Mouse (Mus musculus): ENCODE results near the gene Cars2. TPM values are rescaled to one million over a fixed set of nuclear protein-coding genes. Genes with fewer than 3 reads are reported as not detected.

The Cars2 gene
- polyA plus RNA-seq, 1 experiment from 2014 or later, result 24.5 TPM

- Histone ChIP-seq H3K27ac (ENCODE audit: low read length) (no peak overlapping the region), H3K9ac (ENCODE audit: low read length) (no peak overlapping the region), H3K4me1 (replicated peaks; ENCODE audit: control insufficient read depth, insufficient read depth, low read length) (no peaks in the 10 kb centered on the region), H3K36me3 (ENCODE audit: control insufficient read depth, insufficient read depth, low read length) (peaks cover 4% of the 10 kb centered on the region; the same call in 1 of the 2 replicates), H3K4me2 (ENCODE audit: low read depth, low read length) (no peak overlapping the region), H3K27me3 (ENCODE audit: control insufficient read depth, insufficient read depth, low read depth, low read length) (no peaks in the 10 kb centered on the region), H3K9me3 (ENCODE audit: control insufficient read depth, low read length) (no peaks in the 10 kb centered on the region), H3K4me3 (ENCODE audit: low read length) (no peak overlapping the region)
- no peak for ATAC-seq (ENCODE audit: low read depth)
- 65% methylated on average over 3 of the region's 3 CpGs for WGBS
Measured at GRCm38 (mm10) chr8:11523331-11523730, 27.3 kb downstream of the Cars2 start.

GRCm38 (mm10) chr8:11518676-11519075 is 31.9 kb downstream of the Cars2 start:
- Histone ChIP-seq H3K4me2 (ENCODE audit: low read depth, low read length) (no peak overlapping the region), H3K27me3 (ENCODE audit: control insufficient read depth, insufficient read depth, low read depth, low read length) (no peaks in the 10 kb centered on the region), H3K4me1 (replicated peaks; ENCODE audit: control insufficient read depth, insufficient read depth, low read length) (no peaks in the 10 kb centered on the region), H3K27ac (ENCODE audit: low read length) (peak overlapping the region; percentile 47; the same call in 1 of the 2 replicates), H3K9ac (ENCODE audit: low read length) (no peak overlapping the region), H3K9me3 (ENCODE audit: control insufficient read depth, low read length) (no peaks in the 10 kb centered on the region), H3K36me3 (ENCODE audit: control insufficient read depth, insufficient read depth, low read length) (peaks cover 7% of the 10 kb centered on the region), H3K4me3 (ENCODE audit: low read length) (no peak overlapping the region)
- ATAC-seq (ENCODE audit: low read depth), result no peak
- 78% methylated on average over 11 of the region's 11 CpGs for WGBS

- H3K36me3 ChIP-seq (ENCODE audit: control insufficient read depth, insufficient read depth, low read length), result peaks cover 7% of the 10 kb centered on the region
- WGBS, result 77% methylated on average over 6 of the region's 6 CpGs
- no peaks in the 10 kb centered on the region for H3K27me3 ChIP-seq (ENCODE audit: control insufficient read depth, insufficient read depth, low read depth, low read length)
Measured at GRCm38 (mm10) chr8:11518056-11518396, 32.6 kb downstream of the Cars2 start.

GRCm38 (mm10) chr8:11517366-11518055 is 33.1 kb downstream of the Cars2 start:
- Histone ChIP-seq H3K36me3 (ENCODE audit: control insufficient read depth, insufficient read depth, low read length) (peaks cover 10% of the 10 kb centered on the region), H3K4me1 (replicated peaks; ENCODE audit: control insufficient read depth, insufficient read depth, low read length) (no peaks in the 10 kb centered on the region), H3K27me3 (ENCODE audit: control insufficient read depth, insufficient read depth, low read depth, low read length) (no peaks in the 10 kb centered on the region), H3K27ac (ENCODE audit: low read length) (peak overlapping the region; percentile 11), H3K4me3 (ENCODE audit: low read length) (no peak overlapping the region), H3K4me2 (ENCODE audit: low read depth, low read length) (no peak overlapping the region), H3K9ac (ENCODE audit: low read length) (no peak overlapping the region), H3K9me3 (ENCODE audit: control insufficient read depth, low read length) (no peaks in the 10 kb centered on the region)
- 72% methylated on average over 16 of the region's 16 CpGs for WGBS
- ATAC-seq (ENCODE audit: low read depth), result peak; percentile 58

More at GRCm38 (mm10) chr8:11518056-11518396, 32.6 kb downstream of the Cars2 start:
- Histone ChIP-seq H3K4me3 (ENCODE audit: low read length) (no peak overlapping the region), H3K9ac (ENCODE audit: low read length) (no peak overlapping the region), H3K27ac (ENCODE audit: low read length) (no peak overlapping the region), H3K9me3 (ENCODE audit: control insufficient read depth, low read length) (no peaks in the 10 kb centered on the region), H3K4me2 (ENCODE audit: low read depth, low read length) (no peak overlapping the region), H3K4me1 (replicated peaks; ENCODE audit: control insufficient read depth, insufficient read depth, low read length) (no peaks in the 10 kb centered on the region)
- peak; percentile 77 for ATAC-seq (ENCODE audit: low read depth)

GRCm38 (mm10) chr8:11516292-11516691 is 34.3 kb downstream of the Cars2 start:
- no peak overlapping the region for H3K4me3 ChIP-seq (ENCODE audit: low read length)
- H3K36me3 ChIP-seq (ENCODE audit: control insufficient read depth, insufficient read depth, low read length), result peaks cover 19% of the 10 kb centered on the region
- no peak overlapping the region for H3K9ac ChIP-seq (ENCODE audit: low read length)
- no peak for ATAC-seq (ENCODE audit: low read depth)
- H3K4me1 ChIP-seq (replicated peaks; ENCODE audit: control insufficient read depth, insufficient read depth, low read length), result no peaks in the 10 kb centered on the region
- 94% methylated on average over 9 of the region's 9 CpGs for WGBS
- no peaks in the 10 kb centered on the region for H3K27me3 ChIP-seq (ENCODE audit: control insufficient read depth, insufficient read depth, low read depth, low read length)
- no peak overlapping the region for H3K4me2 ChIP-seq (ENCODE audit: low read depth, low read length)
- no peak overlapping the region for H3K27ac ChIP-seq (ENCODE audit: low read length)
- no peaks in the 10 kb centered on the region for H3K9me3 ChIP-seq (ENCODE audit: control insufficient read depth, low read length)

- 80% methylated on average over 5 of the region's 5 CpGs for WGBS
- ATAC-seq (ENCODE audit: low read depth), result no peak
- no peaks in the 10 kb centered on the region for H3K27me3 ChIP-seq (ENCODE audit: control insufficient read depth, insufficient read depth, low read depth, low read length)
- no peak overlapping the region for H3K4me3 ChIP-seq (ENCODE audit: low read length)
- H3K27ac ChIP-seq (ENCODE audit: low read length), result no peak overlapping the region
- no peaks in the 10 kb centered on the region for H3K9me3 ChIP-seq (ENCODE audit: control insufficient read depth, low read length)
- no peaks in the 10 kb centered on the region for H3K4me1 ChIP-seq (replicated peaks; ENCODE audit: control insufficient read depth, insufficient read depth, low read length)
- H3K36me3 ChIP-seq (ENCODE audit: control insufficient read depth, insufficient read depth, low read length), result peaks cover 42% of the 10 kb centered on the region
- H3K9ac ChIP-seq (ENCODE audit: low read length), result no peak overlapping the region
- H3K4me2 ChIP-seq (ENCODE audit: low read depth, low read length), result no peak overlapping the region
Measured at GRCm38 (mm10) chr8:11513247-11513646, 37.3 kb downstream of the Cars2 start.

- Histone ChIP-seq H3K4me3 (ENCODE audit: low read length) (no peak overlapping the region), H3K4me1 (replicated peaks; ENCODE audit: control insufficient read depth, insufficient read depth, low read length) (no peaks in the 10 kb centered on the region), H3K27me3 (ENCODE audit: control insufficient read depth, insufficient read depth, low read depth, low read length) (no peaks in the 10 kb centered on the region), H3K4me2 (ENCODE audit: low read depth, low read length) (no peak overlapping the region), H3K9ac (ENCODE audit: low read length) (no peak overlapping the region), H3K9me3 (ENCODE audit: control insufficient read depth, low read length) (no peaks in the 10 kb centered on the region), H3K36me3 (ENCODE audit: control insufficient read depth, insufficient read depth, low read length) (peaks cover 44% of the 10 kb centered on the region), H3K27ac (ENCODE audit: low read length) (no peak overlapping the region)
- ATAC-seq (ENCODE audit: low read depth), result no peak
- 81% methylated on average over 9 of the region's 9 CpGs for WGBS
Measured at GRCm38 (mm10) chr8:11512711-11513110, 37.9 kb downstream of the Cars2 start.

- H3K4me2 ChIP-seq (ENCODE audit: low read depth, low read length), result no peak overlapping the region
- 79% methylated on average over 5 of the region's 5 CpGs for WGBS
- H3K9me3 ChIP-seq (ENCODE audit: control insufficient read depth, low read length), result no peaks in the 10 kb centered on the region
- H3K36me3 ChIP-seq (ENCODE audit: control insufficient read depth, insufficient read depth, low read length), result peaks cover 50% of the 10 kb centered on the region
- no peak overlapping the region for H3K27ac ChIP-seq (ENCODE audit: low read length)
- no peak overlapping the region for H3K4me3 ChIP-seq (ENCODE audit: low read length)
- H3K4me1 ChIP-seq (replicated peaks; ENCODE audit: control insufficient read depth, insufficient read depth, low read length), result no peaks in the 10 kb centered on the region
- H3K9ac ChIP-seq (ENCODE audit: low read length), result no peak overlapping the region
- no peaks in the 10 kb centered on the region for H3K27me3 ChIP-seq (ENCODE audit: control insufficient read depth, insufficient read depth, low read depth, low read length)
- no peak for ATAC-seq (ENCODE audit: low read depth)
Measured at GRCm38 (mm10) chr8:11510971-11511370, 39.6 kb downstream of the Cars2 start.

GRCm38 (mm10) chr8:11508880-11509279 is 41.7 kb downstream of the Cars2 start:
- Histone ChIP-seq H3K4me3 (ENCODE audit: low read length) (no peak overlapping the region), H3K9ac (ENCODE audit: low read length) (no peak overlapping the region), H3K27ac (ENCODE audit: low read length) (no peak overlapping the region), H3K27me3 (ENCODE audit: control insufficient read depth, insufficient read depth, low read depth, low read length) (no peaks in the 10 kb centered on the region), H3K4me1 (replicated peaks; ENCODE audit: control insufficient read depth, insufficient read depth, low read length) (no peaks in the 10 kb centered on the region), H3K9me3 (ENCODE audit: control insufficient read depth, low read length) (no peaks in the 10 kb centered on the region), H3K4me2 (ENCODE audit: low read depth, low read length) (no peak overlapping the region), H3K36me3 (ENCODE audit: control insufficient read depth, insufficient read depth, low read length) (peaks cover 63% of the 10 kb centered on the region)
- whole genome bisulfite sequencing, result 71% methylated on average over 10 of the region's 10 CpGs
- no peak for ATAC-seq (ENCODE audit: low read depth)
